Mouse (Mus musculus) small intestine, adult 2 months (tissue): Measurements from ENCODE around the gene Cib1.

Experiments used
- CTCF ChIP-seq: fragments of 200-500 bp; IDR thresholded peaks from 2 replicates; pipeline ENCODE4 v1.5.1; 2012; ENCODE audit warnings: low read depth, mild to moderate bottlenecking, control low read depth, inconsistent platforms, low read length, moderate library complexity, mixed read lengths; ENCODE audit not compliant: insufficient replicate concordance, insufficient read length; ENCODE audit errors: extremely low read depth
- POLR2A ChIP-seq: fragments of 200-500 bp; IDR thresholded peaks from 2 replicates; pipeline ENCODE4 v1.6.1; 2012; ENCODE audit warnings: low read depth, mild to moderate bottlenecking, control low read depth, inconsistent platforms, low read length, moderate library complexity

DNA sequence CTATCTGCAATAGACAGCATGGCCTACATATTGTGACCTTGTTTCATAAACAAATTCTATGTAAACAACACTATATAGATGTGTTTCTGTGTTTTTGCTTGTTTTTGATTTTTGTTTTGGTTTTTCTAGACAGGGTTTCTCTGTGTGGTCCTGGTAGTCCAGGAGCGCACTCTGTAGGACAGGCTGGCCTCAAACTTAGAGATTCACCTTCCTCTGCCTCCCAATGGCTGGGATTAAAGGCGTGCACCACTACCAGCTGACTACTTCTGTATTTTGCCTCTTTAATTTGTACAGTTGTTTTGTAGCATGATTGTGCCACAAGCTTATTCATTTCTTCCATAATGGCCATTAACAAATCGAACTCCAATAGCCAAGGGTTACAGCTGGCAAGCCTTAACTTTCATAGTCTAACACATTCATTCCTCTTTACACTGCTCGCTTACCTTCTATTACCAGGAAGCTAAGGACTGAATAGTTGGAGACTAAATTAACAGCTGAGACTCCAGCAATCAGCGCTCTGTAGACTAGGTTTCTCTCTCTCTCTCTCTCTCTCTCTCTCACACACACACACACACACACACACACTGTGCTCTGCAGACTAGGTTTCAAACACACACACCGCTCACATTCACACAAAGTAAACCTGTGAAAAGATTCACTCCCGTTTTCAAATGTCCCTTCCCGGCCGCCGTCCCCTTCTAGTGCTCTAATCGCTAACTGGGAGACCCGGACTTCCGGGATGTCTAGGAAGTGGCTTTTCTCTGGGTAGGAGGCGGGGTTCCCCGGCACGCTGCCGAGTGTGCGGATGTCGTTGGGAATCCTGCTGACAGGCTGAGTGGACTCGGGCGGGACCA is 36.5 kb upstream of the Cib1 start, which contains the start of gene Vps33b:
- no peak for TF ChIP-seq CTCF
- peak; percentile 60; the same call in 1 of the 2 replicates for TF ChIP-seq POLR2A
